9 mouse cellular contexts compared by ENCODE assay signal in the genomic region with DNA sequence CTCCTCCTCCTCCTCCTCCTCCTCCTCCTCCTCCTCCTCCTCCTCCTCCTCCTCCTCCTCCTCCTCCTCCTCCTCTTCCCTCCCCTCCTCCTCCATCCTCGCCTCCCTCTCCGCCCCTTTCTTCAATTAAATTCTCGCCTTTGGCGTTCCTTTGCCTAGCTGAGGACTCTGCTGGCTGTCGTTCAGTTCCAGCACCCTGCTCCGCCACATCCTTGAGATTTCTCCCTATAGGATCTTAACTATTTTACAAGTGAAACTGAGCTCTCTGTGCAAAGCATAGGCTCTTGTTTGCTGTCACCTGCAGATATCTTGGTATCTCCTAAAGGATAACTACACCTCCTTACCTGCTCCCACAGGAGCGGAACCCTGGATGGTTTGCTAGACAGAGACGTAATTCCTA.
A peak's percentile ranks its signal among the peaks of the same experiment; 100 is the strongest.
DNase-seq lines count a peak whose midpoint lies in the region; ATAC-seq and TF ChIP-seq lines count a peak whose summit lies in the region.
"Had no signal": no experiment of that assay in that cellular context is flagged by ENCODE, and none has a peak within 500 bp of the region (broad histone marks: within the 10 kb centered on the region; RNA-seq: fewer than 3 reads in every experiment).

No protein-coding gene starts in this region.

- intact Hi-C loops in heart, adult 2 months (cut with DNase I) = no loop called here

- H3K36me3 ChIP-seq in heart, embryonic 12.5 days = no peaks in the 10 kb centered on the region
- no peaks in the 10 kb centered on the region for H3K36me3 ChIP-seq in heart, adult 2 months (ENCODE audit: control insufficient read depth, insufficient read depth, low read length)
- H3K36me3 ChIP-seq in ES-Bruce4 (ENCODE audit: control insufficient read depth, insufficient read depth, low read length, poor library complexity, severe bottlenecking) = no peaks in the 10 kb centered on the region
- H3K36me3 ChIP-seq in forebrain, embryonic 15.5 days = no peaks in the 10 kb centered on the region
- no peaks in the 10 kb centered on the region for H3K36me3 ChIP-seq in liver, embryonic 15.5 days (replicated peaks)

- ATAC-seq in heart, embryonic 12.5 days (ENCODE audit: insufficient number of reproducible peaks, low FRiP score) = no peak
- ATAC-seq in forebrain, embryonic 15.5 days (replicated peaks) = no peak
- ATAC-seq in liver, embryonic 15.5 days (ENCODE audit: insufficient read depth) = no peak

- H3K27ac ChIP-seq in heart, embryonic 12.5 days (ENCODE audit: poor library complexity, severe bottlenecking) = no peak overlapping the region
- H3K27ac ChIP-seq in heart, adult 2 months = no peak overlapping the region
- no peak overlapping the region for H3K27ac ChIP-seq in ES-Bruce4 (ENCODE audit: insufficient read depth, low read length)
- H3K27ac ChIP-seq in forebrain, embryonic 15.5 days (replicated peaks) = no peak overlapping the region
- no peak overlapping the region for H3K27ac ChIP-seq in liver, embryonic 15.5 days (replicated peaks)

- no peak for DNase-seq in heart, adult 2 months
- DNase-seq in spleen, adult 12 weeks (ENCODE audit: low spot score) = no peak
- no peak for DNase-seq in spleen, postnatal 36 days (ENCODE audit: low spot score in 2 of 2)
- DNase-seq in spleen, adult 18-20 months = no peak

- peaks cover 13% of the 10 kb centered on the region for H3K9me3 ChIP-seq in heart, embryonic 12.5 days (replicated peaks)
- no peaks in the 10 kb centered on the region for H3K9me3 ChIP-seq in ES-Bruce4 (replicated peaks; ENCODE audit: control insufficient read depth, insufficient read depth, low read length, poor library complexity, severe bottlenecking)
- H3K9me3 ChIP-seq in forebrain, embryonic 15.5 days = no peaks in the 10 kb centered on the region
- no peaks in the 10 kb centered on the region for H3K9me3 ChIP-seq in liver, embryonic 15.5 days (replicated peaks)

- H3K27me3 ChIP-seq in heart, embryonic 12.5 days (replicated peaks) = no peaks in the 10 kb centered on the region; the same call in 1 of the 2 replicates
- peaks cover 2% of the 10 kb centered on the region for H3K27me3 ChIP-seq in heart, adult 2 months (ENCODE audit: control insufficient read depth, insufficient read depth, low read length)
- H3K27me3 ChIP-seq in ES-Bruce4 (ENCODE audit: control insufficient read depth, insufficient read depth, low read length, poor library complexity, severe bottlenecking) = no peaks in the 10 kb centered on the region
- H3K27me3 ChIP-seq in forebrain, embryonic 15.5 days = no peaks in the 10 kb centered on the region
- peaks cover 37% of the 10 kb centered on the region for H3K27me3 ChIP-seq in liver, embryonic 15.5 days
- H3K27me3 ChIP-seq: CH12.LX had no signal

- TF ChIP-seq EP300 in heart, adult 2 months (IDR thresholded peaks at IDR 0.05; ENCODE audit: insufficient read depth, low read depth, low read length) = no peak
- TF ChIP-seq EP300 in ES-Bruce4 (IDR thresholded peaks at IDR 0.05; ENCODE audit: insufficient read depth, low read depth, low read length) = no peak

- peaks cover 19% of the 10 kb centered on the region for H3K4me1 ChIP-seq in heart, embryonic 12.5 days (replicated peaks)
- no peaks in the 10 kb centered on the region for H3K4me1 ChIP-seq in heart, adult 2 months (ENCODE audit: control insufficient read depth, insufficient read depth, low read length)
- H3K4me1 ChIP-seq in ES-Bruce4 (ENCODE audit: control insufficient read depth, insufficient read depth, low read length) = peaks cover 5% of the 10 kb centered on the region
- H3K4me1 ChIP-seq in forebrain, embryonic 15.5 days = peaks cover 20% of the 10 kb centered on the region
- H3K4me1 ChIP-seq in liver, embryonic 15.5 days (replicated peaks) = peaks cover 7% of the 10 kb centered on the region; the same call in 1 of the 2 replicates

- H3K79me2 ChIP-seq in heart, adult 2 months (replicated peaks; ENCODE audit: control insufficient read depth, insufficient read depth, low read length) = no peaks in the 10 kb centered on the region

- TF ChIP-seq POLR2A in heart, adult 2 months (IDR thresholded peaks at IDR 0.05; ENCODE audit: insufficient read depth, low read depth, low read length) = no peak
- no peak for TF ChIP-seq POLR2A in ES-Bruce4 (IDR thresholded peaks at IDR 0.05; ENCODE audit: insufficient read depth, low read length)

- peak overlapping the region; percentile 93 for H3K4me2 ChIP-seq in heart, embryonic 12.5 days
- H3K4me2 ChIP-seq in forebrain, embryonic 15.5 days (replicated peaks) = peak overlapping the region; percentile 72
- peak overlapping the region; percentile 59 for H3K4me2 ChIP-seq in liver, embryonic 15.5 days

- WGBS in heart, embryonic 12.5 days = 24% methylated on average over 7 of the region's 8 CpGs
- WGBS in heart, adult 2 months = 24% methylated on average over 7 of the region's 8 CpGs
- 27% methylated on average over 4 of the region's 8 CpGs for WGBS in forebrain, embryonic 15.5 days
- 30% methylated on average over 6 of the region's 8 CpGs for WGBS in liver, embryonic 15.5 days (ENCODE audit: insufficient replicate concordance)

- no peak for TF ChIP-seq CTCF in heart, adult 2 months (IDR thresholded peaks at IDR 0.05)
- TF ChIP-seq CTCF in ES-Bruce4 (IDR thresholded peaks at IDR 0.05; ENCODE audit: low read depth, low read length) = no peak

- peak overlapping the region; percentile 59 for H3K9ac ChIP-seq in heart, embryonic 12.5 days
- H3K9ac ChIP-seq in heart, adult 2 months (ENCODE audit: low read depth, low read length) = no peak overlapping the region
- H3K9ac ChIP-seq in ES-Bruce4 (ENCODE audit: low read depth, poor library complexity, severe bottlenecking) = 0 out of 2 replicates have a peak overlapping the region, but pooled peaks have one; percentile 53
- H3K9ac ChIP-seq in forebrain, embryonic 15.5 days (replicated peaks) = no peak overlapping the region
- no peak overlapping the region for H3K9ac ChIP-seq in liver, embryonic 15.5 days

- peak overlapping the region; percentile 55 for H3K4me3 ChIP-seq in heart, embryonic 12.5 days
- no peak overlapping the region for H3K4me3 ChIP-seq in heart, adult 2 months
- no peak overlapping the region for H3K4me3 ChIP-seq in ES-Bruce4 (ENCODE audit: low read depth, low read length)
- H3K4me3 ChIP-seq in forebrain, embryonic 15.5 days = peak overlapping the region; percentile 38
- no peak overlapping the region for H3K4me3 ChIP-seq in liver, embryonic 15.5 days (replicated peaks)

Comparison
In these comparisons a context has a peak if more than half of its experiments do, and no peak if none do; other contexts are left out.
1. H3K4me3 ChIP-seq: peak in heart, embryonic 12.5 days (single experiment) and forebrain, embryonic 15.5 days (single experiment); none in heart, adult 2 months (single experiment), ES-Bruce4 (single experiment) and liver, embryonic 15.5 days (single experiment).
2. H3K9ac ChIP-seq: peak in heart, embryonic 12.5 days (single experiment) and ES-Bruce4 (single experiment); none in heart, adult 2 months (single experiment), forebrain, embryonic 15.5 days (single experiment) and liver, embryonic 15.5 days (single experiment).
3. Peak in every context shown above with its lines, with median percentiles within 50 percentile points of each other: H3K4me2 ChIP-seq.